Mouse (Mus musculus) cerebellum, postnatal 36 days (tissue): ENCODE measurements around the gene Parp3.
A peak's percentile ranks its signal among the peaks of the same experiment; 100 is the strongest.
"Not testable (repeated sequence)": the region's sequence is repeated elsewhere in the genome, so short reads cannot be mapped to it uniquely, and the experiment has no call there.

Source experiments
- DNase-seq, 2 experiments: peaks; one replicate each; pipeline ENCODE4 v3.0.0; 2021 to 2022; ENCODE audit warnings: mixed read lengths in 2 of 2

Parp3 gene

DNA sequence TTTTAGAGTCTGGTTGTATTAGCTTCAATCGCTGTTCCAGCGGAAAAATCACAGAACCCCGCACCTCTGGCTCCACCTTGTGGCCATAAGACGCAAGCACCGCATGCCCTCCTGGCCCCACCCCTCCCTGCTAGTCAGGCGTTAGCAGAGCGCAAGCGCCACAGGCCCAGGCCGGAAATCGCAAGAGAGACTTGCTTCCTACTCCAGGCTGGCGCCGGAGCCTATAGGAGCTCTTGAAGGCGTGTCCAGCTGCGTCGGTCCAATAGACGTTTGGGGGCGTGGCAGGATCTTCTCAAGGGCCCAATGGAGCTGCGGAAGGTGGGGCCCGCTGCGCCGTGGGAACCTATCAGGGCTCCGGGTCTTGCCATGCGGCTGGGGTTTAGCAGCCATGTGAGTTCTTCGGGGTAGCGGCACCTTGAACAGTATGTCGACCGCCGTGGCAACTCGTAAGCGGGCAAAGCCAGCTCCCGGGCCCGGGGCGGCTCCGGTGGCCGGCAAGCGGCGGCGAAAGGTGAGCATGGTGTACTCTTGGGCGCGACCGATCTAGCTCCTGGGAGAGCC lies at the start of gene Parp3:
Gene Parp3, minus strand, starts transcription at position 26 of the 561 bp plus-strand sequence.
- peak; percentile 97 to 99 for DNase-seq

DNA sequence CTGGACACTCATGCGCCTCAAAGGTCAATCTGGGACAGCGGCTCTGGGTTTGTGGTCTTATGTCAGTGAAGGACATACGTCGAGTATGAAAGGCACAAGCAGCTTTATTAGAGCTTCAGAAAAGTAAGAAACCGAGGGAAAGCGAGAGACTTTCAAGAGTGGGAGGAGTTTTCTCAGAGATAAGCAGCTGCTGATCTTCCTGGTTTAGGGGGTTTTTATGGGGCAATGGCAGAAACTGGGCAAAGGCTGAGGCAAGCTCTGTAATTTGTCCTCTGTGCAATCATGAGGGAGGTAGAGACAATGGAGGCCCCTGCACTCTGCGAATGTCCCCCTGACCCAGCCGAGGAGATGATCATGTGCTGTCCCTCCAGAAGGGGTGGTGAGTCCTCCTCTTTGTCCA lies 43.2 kb upstream of the Parp3 start:
- no peak for DNase-seq

DNA sequence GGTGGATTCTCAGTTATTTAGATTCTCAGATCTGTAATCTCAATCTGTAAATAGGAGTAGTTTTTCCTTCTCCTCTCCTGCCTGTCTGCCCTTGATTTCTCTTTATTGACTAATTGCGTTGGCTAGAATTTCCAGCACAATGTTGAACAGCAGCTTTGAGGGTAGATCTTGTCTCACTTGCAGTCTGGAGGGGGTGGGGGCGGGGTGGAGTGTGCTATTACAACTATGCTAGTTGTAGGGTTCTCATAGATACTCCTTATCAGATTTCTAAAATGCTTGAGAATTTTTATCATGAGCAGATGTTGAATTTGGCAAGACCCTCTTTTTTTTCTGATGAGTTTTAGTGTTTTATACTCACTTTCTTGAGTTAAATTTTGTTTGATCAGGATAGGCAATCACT lies 42.7 kb upstream of the Parp3 start:
- DNase-seq: no peak

DNA sequence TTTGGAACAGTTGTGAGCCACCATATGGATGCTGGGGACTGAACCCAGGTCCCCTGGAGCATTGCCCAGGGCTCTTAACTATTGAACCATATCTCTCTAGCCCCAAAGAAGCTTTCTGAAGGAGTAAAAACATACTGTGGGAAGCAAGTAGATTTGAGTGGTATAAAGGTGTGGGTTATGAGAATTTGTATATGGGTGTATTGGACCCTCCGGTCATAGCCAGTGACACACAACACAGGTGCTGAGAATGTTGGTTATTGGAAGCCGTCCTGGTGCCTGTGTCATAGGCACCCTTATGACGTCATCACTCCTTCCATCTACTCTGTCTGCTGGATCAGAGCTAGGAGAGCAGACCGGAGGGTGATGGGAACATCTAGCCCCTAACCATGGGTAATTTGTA lies 37.5 kb upstream of the Parp3 start, which contains the start of gene Iqcf5:
Gene Iqcf5, plus strand, starts transcription at position 301 of the 400 bp plus-strand sequence.
- no peak for DNase-seq

DNA sequence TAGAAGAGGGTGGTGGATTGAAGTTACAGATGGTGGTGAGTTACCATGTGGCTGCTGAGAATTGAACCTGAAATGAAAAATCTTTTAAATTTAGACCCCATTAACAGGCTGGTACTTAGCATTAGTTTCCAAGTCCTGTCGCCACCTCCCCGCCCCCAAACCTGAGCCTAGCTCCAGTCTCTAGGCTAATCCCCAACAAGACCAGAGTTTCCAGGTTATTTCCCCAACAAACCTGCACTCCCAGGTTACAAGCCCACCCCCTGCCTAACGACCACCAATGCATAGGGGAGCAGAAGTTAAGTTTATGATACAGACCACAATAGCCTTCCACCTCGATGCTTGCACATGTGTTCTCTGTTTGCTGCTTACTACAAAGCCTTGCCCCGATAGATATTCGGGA lies 36.8 kb upstream of the Parp3 start:
- DNase-seq: no peak

DNA sequence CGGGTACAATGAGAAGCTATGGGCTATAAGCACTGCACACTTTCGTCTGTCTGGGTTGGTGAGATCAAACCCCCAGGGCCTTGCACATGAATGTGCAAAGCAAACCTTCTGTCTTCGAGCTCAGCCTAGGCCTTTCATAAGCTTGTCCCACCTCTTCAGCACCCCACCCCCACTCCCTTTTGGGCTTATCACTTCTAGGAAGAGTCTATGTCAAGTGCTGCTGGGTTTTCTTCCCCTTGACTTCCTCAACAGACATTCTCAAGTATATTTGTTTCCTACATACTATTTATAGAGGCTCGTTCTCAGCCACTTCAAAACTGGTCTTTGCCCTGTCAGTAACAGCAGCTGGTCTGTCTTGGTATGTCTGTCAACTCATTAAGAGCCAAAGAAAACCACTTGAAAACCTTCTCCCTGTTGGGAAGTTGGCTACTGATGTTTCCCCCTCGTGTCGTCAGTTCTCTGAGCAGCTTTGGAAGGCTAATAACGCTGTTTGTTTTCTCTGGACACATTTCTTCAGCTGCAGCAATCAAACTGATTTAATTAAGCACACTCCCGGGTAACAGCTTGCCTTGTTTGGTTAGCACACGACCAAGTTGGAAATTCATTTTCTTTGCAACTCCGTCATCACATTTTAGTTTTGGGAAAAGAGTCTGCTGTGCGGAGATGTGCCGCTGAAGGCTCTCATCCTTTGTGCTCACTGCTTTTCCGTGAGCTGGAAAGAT lies 36.1 kb upstream of the Parp3 start:
- no peak for DNase-seq

DNA sequence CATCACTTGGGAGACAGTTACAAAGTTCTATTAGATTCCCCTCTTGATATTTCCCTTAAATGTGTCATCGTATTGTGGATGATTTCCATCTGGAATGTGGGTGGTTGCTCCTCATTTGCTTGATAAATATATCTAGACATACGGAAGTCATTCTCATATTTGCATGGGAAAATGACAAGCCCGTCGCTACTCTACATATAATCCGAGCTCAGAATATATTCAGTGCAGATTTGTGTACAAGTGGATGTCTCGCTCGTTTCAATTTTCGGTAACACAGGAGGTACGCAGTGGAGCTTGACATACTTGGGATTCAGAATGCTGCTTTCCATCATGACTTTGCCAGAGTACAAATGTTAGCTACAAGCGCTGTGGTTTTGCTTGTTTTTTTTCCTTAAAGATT lies 32.6 kb upstream of the Parp3 start:
- no peak for DNase-seq

DNA sequence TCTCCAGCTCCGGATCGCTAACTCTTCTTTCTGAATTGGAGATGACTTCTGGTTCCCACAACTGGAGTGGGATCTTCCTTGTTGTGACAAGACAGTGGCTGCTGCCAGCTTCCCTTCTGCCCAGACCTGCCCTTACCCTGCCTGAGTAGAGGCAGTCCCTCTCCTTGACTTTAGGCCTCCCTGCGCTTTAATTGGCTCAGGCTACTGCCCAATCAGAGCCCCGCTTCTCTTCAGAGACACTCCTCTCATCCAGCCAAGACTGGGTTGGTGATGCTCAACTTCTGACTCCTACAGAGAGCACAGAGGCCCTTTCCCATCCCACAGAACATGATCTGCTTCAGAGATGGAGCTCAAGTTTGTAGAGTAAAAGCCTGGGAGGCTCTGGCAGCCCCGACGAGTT lies 27.5 kb upstream of the Parp3 start:
- no peak for DNase-seq

DNA sequence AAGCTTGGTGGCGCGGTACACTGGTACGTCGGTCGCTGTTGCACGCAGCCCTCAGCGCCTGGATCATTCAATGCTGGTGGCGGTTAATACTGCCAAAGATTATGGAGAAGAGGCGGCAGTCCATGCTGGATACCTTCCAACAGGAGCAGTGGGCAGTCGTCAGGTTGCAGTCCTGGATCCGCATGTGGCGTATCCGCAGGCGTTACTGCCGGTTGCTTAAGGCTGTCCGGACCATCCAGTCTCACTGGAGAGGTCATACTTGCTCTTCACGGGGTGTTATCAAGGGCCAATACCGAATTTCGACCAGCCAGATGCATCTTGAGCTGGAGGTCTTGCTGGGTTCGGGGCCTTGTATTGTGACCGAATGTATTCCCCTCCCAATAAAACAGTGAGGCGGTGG lies 25.1 kb upstream of the Parp3 start:
- no peak for DNase-seq

DNA sequence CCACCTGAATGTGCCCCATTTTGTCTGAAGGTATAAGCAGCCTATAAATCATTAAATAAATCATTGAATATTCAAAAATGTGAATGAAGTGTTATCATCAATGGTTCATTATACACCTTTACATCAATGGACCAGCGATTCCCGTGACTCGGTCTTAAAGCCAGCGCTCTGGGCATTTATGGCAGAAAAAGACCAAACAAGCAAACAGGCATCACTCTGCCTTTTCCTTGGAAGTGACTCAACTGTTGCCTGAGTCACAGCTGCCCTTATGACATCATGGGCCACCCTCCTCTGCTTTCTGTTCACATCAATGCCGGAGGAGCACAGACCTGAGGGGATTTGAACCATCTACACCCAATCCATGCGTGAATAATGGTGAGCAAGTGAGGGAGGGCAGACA lies 22.9 kb upstream of the Parp3 start, which contains the start of gene Iqcf1:
Gene Iqcf1, plus strand, starts transcription at position 301 of the 400 bp plus-strand sequence.
- DNase-seq: no peak

DNA sequence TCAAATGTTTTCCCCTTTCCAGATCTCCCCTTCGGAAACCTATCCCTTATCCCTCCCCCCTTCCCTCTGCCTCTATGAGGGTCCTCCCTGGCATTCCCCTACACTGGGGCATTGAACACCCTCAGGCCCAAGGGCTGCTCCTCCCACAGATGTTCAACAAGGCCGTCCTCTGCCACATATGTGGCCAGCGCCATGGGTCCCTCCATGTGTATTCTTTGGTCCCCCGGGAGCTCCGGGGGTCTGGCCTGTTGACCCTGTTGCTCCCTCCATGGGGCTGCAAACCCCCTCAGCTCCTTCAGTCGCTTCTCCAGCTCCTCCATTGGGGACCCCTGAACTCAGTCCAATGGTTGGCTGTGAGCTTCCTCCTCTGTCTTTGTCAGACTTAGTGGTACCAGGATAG lies 10.9 kb upstream of the Parp3 start:
- DNase-seq: not testable (repeated sequence)

DNA sequence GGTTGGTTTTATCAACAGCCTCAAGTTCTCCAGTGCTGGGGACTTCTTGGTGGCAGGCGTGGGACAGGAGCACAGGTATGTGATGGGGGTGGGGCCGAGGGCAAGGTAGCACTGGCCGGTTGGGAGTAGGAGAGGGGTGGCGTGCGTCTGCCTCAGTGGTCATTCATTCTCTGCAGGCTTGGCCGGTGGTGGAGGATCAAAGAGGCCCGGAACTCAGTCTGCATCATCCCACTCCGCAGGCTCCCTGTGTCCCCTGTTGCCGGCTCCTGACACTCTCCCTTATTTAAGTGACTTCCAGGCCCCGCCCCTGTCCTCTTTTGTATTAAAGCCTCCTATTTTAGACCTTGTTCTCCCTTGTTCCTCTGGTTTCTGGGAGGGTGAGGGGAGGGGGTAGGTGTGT lies 8.3 kb upstream of the Parp3 start:
- no peak for DNase-seq

DNA sequence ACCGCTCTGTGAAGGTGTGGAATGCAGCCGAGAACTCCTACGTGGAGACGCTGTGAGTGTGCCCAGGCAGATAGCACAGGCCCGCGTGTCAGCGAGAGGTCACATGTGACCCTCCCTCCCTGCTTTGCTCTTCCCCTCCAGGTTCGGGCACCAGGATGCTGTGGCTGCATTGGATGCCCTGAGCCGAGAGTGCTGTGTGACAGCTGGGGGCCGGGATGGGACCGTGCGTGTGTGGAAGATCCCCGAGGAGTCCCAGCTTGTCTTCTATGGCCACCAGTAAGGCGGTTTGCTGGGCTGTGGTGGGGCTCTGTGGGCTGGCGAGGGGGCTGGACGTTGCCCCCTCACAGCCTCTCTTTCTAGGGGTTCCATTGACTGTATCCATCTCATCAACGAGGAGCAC lies 6.9 kb upstream of the Parp3 start:
- DNase-seq: no peak

DNA sequence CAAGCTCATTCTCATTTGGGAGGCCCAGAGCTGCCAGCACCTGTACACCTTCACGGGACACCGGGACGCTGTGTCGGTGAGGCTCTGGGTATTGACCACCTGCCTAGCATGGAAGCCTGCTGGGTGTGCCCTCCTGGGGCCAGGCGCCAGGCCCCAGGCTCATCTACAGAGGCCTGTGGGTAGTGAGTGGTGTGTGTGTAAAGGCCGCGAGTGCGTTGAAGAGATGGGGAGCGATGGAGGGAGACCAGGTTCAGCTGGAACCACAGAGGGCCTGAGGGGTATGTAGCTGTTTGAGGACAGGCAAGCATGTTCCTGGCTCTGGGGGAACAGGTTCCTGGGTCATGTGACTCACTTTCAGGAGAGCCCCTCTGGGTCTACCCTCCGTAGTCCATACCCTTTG lies 6.4 kb upstream of the Parp3 start:
- DNase-seq: no peak

DNA sequence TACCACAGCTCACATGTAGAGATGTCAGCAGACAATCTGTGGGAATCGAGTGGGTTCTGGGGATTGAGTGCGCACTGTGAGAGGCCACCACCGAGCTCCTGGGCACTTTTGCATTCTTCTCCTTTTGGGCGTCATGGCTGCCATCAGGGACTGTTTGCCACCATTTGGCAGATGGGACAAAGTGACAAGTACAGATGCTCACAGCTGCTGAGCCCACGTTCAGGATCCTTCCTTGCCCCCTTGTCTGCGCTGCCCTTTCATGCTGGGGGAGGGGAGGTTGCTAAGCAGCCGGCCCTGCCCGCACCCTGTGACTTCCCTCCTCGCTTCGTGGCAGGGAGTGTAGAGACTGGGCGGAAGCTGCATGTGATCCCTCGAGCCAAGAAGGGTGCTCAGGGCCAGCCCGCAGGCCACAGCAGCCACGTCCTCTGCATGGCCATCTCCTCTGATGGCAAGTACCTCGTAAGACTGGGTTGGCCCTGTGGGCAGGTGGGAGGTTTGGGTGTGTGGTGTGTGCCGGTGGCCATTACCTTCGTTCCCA lies 5.9 kb upstream of the Parp3 start:
- no peak for DNase-seq

DNA sequence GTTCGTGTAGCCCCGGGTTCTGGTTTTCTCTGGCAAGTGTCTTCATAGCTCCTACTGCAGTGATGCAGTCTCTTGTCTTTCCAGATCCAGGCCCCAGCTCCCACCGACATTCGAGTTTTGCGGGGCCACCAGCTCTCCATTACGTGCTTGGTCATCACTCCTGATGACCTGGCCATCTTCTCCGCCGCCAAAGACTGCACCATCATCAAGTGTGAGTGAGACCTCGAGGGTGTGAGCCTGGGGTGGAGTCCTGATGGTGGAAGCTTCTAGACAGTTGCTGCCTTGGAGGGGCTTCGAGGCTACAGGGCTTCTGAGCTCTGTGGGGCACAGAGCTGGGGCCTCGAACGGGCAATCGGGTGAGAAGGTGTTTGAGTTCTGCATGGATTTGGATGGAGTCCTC lies 4.9 kb upstream of the Parp3 start:
- no peak for DNase-seq

DNA sequence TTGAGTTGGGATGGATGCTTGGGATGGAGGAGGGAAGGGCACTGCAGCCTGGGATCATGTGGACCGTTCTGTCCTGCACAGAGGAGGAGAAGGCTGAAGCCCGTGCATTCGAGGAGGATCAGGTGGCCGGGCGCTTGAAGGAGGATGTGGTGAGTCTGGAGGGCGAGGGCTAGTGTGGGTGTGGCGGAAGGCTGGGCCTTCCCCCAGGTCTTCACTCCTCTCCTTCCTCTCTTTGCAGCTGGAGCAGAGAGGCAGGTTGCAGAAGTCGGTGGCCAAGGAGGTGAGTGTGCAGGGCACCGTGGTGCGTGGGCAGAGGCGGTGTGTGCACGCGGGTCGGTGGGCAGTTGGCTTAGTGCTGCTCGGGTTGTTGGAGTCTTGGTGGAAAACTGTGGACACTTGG lies 4.3 kb upstream of the Parp3 start:
- DNase-seq: no peak

DNA sequence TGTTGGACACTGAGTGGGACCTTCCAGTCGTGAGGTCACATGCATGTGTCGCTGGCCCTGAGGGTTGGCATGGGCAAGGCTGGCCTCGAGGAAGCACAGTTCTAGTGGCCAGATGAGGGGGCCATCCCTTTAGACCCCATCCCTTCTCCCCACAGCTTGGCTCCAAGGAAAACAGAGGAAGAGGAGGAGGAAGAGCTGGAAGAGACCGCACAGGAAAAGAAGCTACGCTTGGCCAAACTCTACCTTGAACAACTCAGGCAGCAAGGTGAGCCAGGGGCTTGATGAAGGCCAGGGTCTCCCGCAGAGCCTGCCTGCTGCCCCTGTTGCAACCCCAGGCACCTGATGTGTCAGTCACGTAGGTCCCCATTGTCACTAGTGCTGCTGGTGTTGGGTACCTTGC lies 3.8 kb upstream of the Parp3 start:
- no peak for DNase-seq

DNA sequence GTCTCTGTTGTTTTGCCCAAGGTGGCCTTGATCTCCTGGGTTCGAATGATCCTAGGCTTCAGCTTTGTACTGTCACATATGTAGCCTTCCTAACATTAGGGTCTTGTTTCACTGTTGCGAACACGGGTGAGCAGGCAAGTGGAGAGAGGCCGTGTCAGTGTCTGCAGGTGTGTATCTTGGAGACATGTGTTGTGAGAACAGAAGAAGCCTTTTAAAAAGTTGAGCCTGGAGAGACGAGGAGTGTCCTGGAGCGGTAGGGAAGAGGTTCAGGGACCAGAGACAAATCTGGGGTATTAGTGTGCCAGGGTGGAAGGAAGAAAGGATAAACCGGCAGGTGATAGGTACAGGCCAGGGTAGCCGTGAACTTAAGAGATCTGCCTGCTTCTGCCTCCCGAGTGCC lies 1.4 kb upstream of the Parp3 start:
- DNase-seq: no peak

DNA sequence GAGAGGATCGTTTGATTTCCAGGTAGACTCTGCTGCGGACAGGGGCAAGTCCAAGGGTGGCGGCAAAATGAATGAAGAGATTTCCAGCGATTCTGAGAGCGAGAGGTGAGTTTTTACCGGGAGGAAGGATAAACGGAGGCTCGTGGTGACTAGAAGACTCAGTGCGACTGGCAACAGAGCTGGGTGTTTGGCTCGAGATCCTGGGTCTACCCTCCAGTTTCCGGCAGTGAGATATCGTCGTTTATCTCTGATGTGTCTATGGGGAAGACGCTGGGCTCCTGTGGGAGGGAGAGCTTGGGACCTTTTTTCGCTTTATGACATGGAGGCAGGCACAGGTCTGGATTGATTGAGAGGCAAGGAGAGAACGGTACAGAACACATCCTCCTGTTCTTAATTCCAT lies 900 bp upstream of the Parp3 start:
- no peak for DNase-seq

DNA sequence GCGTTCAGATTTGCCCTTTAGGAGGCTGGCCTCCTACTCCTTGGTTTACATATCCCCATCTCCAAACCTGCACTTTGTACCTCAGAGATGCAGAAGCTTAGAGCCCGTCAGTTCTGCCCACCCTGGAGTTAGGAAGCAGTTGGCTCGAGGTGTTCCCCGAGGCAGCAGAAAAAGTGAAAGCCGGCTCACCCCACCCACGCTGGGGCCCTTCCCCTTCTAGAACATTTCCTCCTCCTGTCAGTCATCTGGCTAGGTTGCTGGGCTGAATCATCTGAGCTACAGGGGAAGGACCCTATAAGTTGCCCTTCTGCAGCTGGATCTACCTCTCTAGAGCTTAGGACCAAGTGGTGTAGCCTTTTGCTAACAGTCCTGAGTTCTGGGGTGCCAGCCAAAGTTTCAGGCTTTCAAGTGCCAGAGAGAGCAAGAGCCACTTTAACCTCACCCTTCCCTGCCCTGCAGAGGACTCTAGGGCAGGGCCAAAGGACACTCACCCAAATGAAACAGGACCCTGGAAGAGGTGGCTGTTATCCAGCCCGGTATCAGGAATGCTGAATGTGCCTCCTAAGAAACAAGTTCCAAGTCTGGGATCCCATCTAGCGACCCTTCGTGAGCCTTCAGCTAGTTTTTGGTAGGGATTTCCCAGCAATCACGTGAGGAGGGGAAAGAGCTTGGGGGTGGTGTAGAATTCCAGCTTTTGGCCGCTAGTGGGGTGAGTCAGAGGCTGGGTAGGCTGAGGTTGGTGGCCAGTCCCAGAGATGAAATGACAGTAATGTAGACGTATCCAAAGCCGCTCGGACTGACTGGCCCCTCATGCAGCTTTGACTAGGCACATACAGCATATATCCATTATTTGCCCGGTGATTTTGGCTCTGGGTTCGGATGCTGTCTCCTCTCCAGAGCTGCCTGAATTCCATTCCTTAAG lies 486 bp downstream of the Parp3 start:
- no peak for DNase-seq

DNA sequence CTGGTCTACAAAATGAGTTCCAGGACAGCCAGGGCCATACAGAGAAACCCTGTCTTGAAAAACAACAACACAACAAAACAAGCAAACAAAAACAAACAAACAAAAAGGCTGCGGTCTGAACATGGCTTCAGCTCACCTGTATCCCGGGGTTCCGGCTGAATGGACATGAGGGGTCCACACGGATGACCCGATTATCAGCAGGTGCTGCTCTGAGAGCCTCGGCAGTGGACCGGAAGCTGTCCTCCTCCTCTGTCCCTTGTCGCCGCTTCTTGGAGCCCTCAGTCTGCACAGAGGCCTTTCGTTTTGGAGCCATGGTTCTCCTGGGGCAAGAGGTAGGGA lies 1.1 kb downstream of the Parp3 start, which contains the start of gene Rrp9:
Gene Rrp9, plus strand, starts transcription at position 301 of the 339 bp plus-strand sequence.
- DNase-seq: peak in 1 of 2 experiments; percentile 11

DNA sequence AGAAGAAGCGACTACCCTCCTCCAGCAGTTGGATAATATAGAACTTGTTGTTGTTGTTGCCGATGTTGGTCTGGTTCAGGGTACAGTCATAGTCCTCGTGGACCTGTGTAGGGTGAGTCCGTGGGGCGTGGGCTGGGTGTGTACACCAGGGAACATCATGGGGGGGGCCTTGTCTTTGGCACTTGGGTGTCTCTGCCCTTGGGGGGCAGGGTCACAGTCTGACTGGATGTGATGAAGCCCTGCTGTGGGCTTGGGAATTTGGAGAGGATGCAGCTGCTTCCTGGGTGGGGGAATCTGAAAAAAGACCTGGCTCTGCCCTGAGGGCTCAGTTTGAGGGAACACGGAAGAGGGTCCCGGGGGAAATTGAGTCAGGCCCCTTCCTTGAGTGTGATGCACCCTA lies 1.7 kb downstream of the Parp3 start:
- peak in 1 of 2 experiments; percentile 9 for DNase-seq
